Mouse (Mus musculus) neutrophil, adult 5-6 weeks (primary cell): Measurements from ENCODE around the gene AY074887. TPM values are rescaled to one million over a fixed set of nuclear protein-coding genes. Genes with fewer than 3 reads are reported as not detected.
"Not testable (repeated sequence)": the region's sequence is repeated elsewhere in the genome, so short reads cannot be mapped to it uniquely, and the experiment has no call there.

ENCODE experiments used
- ATAC-seq: fragments of 151-379, 151-347 bp; 2 replicates; pipeline ENCODE4 v1.8.0; 2017; ENCODE audit warnings: mild to moderate bottlenecking, moderate TSS enrichment; ENCODE audit not compliant: insufficient number of reproducible peaks, poor library complexity, low FRiP score, severe bottlenecking; ENCODE audit errors: extremely low read depth
- total RNA-seq: library from RNA; stranded (forward); fragments of 200-1000 nt; gene quantifications from 2 replicates; pipeline ENCODE4 v1.2.3, GENCODE M21; 2017

The AY074887 gene
- not detected in 2 replicates for total RNA-seq

DNA sequence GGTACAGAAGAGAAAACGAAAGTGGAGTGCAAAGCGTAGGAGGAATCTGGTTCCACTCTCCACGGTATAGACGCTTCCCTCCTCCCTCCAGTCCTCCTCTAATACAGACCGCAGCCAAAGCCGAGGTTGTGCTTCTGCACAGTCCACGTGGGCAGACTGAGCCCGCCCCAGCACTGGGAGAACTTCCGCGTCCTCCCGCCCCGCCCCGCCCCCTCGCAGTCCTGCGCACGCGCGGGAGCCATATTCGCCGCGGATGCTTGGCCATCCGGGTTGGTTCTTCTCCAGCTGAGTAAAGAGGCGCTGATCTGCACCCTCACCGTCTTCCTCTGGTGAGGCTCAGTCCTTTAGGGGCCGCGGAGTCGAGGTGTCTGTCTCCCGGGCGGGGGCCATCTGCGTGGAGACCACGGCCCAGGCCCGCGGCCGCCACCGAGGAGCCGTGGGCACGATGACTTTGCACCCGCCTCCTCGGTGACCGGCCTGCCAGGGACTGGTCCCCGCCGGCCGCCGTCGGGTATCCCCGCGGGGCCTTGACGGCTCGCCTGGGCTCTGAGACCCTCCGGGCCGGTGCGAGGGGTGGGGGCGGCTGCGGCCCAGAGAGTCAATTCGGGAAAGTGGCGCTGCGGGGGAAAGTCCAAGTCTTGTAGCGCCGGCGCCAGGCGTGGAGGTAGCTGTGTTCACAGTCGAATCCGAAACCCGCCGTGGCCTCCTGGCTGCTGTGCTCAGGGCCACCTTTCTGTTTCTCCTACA, at the start of gene AY074887, which contains the start of gene Psma4:
AY074887 (minus strand) TSS at position 424 of the 747 bp plus-strand sequence.
Psma4 (plus strand) TSS at position 216 of the 747 bp plus-strand sequence.
- ATAC-seq = peak; percentile 97

DNA sequence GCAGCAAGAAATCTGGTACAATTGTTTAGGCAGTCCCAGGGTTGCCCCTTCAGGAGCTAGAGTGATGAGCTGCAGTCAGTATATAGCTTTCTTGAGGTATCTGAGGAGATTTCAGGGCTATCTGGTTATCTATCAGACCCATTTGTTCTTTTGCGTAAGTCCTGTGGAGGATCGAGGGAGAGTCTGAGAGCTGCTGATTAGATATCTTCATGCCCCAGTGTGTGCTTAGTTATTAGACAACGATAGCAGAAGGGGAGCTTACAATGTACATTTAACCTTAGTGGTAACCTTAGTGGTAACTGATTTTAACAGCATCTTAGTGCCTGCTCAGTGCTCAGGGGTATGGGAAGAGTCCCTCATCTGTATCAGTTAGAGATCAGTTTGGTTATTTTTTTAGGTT, 44.8 kb upstream of the AY074887 start:
- no peak for ATAC-seq

DNA sequence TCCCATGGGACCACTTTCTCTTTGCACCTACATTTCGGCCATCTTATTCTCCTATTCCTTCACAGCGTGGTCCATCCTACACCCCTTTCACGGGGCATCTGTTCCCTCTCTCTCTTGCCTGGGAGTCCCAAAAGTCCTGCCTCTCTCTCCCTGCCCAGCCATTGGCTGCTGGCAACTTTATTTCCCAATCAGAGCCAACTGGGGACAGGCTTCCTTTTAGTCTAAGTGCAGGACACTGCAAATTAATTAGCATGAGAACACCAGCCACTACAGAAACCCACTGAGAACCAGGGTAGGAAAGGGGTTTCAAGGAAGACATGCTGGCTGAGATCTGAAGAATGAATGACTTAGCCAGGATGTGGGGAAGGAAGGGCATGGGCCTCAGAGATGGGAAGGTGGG, 43.6 kb upstream of the AY074887 start:
- ATAC-seq = no peak

DNA sequence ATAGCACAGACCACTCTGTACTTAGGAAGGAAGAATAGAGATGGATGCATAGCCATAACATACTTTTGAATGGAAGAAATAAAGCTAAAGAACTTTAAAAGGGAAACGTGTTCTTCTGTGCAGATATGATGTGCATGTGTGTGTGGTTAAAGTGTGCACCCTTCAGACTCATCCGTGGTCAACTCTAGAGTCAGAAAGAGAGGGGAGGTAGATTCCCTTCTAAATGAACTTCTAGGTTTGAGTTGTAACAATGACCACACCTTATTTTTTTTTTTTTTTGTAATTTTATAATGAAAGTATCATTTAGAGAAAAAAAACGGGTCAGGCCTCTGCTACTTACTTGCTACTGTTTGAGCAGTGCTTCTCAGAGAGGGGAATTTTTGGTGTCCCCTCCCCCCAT, 39.6 kb upstream of the AY074887 start:
- no peak for ATAC-seq

DNA sequence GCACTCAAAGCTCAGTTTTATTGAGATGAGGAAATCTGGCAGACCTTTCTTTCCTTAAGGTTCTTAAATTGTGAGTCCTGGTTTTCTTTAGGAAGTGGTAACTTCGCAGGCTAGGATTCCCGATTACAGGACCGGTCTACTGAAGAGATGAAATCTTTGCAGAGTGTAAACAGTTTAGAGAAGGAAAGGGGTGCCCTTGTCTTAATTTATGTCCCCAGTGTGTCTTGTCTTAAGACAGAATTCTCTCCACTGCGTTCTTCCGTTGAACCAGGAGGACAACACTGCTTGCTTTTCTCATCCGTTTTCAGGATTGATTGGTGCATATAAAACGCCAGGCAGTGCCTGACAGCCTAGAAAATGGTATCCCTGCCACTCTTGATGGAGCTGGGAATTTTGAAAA, 31.6 kb upstream of the AY074887 start:
- no peak for ATAC-seq

DNA sequence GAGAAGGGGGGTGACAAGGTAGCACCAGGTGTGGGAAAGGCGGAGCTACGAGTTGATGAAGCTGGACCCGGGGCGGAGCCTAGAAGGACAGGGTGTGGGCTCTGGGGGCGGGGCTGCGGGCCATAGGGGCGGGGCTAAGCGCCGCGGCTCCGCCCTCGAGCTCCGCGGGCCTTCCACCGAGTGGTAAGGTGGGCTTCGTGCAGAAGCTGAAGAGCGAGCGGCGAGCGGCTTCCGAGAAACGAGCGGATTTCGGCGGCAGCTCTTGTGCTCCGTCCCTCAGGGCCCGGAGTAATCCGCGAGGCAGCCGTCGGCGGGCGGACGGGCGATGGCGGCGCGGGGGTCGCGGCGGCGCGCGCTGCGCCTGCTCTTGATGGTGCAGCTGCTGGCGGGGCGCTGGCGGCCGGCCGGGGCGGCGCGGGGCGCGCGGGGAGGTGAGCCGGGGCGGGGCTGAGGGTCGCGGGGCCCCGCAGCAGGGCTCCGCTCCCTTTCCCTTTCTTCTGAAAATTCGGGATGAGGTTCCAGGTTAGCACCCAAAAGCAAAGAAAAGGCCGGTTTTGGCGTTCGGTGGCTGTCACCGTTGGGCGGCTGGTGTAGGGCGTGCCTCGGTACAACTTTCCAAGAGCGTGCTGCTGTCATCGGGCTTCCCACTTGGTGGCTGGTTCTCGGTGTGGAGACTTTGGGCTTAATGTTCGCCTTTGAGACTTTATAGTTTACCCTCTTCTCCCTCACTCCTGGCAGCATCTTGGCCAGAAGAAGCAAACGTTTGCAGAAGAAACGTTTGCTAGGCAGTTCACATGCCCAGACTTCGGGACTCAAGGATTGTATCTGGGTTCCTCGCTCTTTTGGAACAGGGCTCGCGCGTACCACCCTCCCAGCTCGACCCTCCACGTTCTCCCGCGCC, 30.7 kb upstream of the AY074887 start:
- no peak for ATAC-seq

DNA sequence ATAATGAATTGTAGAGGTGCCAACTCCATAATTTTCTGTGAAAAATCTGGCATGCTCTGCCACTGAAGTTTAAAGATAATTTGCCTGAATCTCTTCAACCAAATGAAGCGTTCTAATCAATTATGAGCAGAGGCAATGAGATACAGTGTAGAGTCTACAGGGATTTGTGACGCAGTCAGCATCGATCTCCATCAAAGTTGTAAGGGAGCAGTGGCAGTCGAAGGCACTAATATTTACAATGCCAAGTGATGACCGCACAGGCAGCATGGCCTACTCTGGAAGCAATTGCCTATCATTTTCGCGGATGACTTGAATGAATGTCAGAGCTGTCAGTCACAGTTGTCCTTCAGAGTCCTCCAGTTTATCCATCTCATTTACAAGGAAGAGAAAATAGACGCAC, 29.9 kb upstream of the AY074887 start, which contains the start of gene Chrna5:
Chrna5 (plus strand) TSS at position 207 of the 400 bp plus-strand sequence.
- no peak for ATAC-seq

DNA sequence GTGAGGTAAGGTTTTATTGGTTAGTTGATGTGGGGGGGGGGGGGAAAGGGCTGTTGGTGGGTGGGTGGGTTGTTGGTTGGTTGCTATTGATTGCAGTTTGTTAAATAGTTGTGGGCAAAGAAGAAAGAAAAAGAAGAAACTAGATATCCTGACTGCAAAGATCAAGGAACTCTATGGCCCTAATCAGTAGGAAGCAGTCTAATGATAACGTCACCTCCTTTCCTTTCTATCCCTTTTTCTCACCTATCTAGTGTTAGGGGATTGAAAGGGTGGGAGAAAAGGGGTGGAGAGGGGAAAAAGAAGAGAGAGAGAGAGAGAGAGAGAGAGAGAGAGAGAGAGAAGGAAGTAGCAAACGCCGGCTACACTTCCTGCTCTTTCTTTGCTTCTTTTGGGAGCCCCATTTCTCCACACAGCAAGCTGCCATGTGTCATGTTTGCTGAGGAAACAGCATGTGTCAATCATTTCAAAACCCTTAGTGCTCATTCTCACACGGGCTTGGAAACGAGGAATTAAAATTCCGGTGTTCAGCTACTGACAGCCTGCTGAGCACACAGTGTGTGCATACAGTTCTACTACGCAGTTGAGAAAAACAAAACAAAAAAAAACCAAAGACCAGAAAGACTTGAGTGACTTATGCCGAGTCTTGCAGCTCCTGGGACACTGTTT, 19.3 kb upstream of the AY074887 start:
- ATAC-seq = no peak

DNA sequence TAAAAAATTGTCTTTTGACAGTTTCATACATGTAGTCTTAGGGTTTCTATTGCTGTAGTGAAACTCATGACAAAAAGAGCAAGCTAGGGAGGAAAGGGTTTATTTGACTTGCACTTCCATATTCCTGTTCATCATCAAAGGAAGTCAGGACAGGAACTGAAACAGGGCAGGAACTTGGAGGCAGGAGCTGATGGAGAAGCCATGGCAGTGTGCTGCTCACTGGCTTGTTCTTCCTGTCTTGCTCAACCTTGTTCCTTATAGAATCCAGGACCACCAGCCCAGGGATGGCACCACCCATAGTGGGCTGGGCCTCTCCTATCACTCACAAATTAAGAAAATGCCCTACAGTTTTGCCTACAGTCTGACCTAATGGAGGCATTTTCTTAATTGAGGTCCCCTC, 12.9 kb upstream of the AY074887 start:
- no peak for ATAC-seq

DNA sequence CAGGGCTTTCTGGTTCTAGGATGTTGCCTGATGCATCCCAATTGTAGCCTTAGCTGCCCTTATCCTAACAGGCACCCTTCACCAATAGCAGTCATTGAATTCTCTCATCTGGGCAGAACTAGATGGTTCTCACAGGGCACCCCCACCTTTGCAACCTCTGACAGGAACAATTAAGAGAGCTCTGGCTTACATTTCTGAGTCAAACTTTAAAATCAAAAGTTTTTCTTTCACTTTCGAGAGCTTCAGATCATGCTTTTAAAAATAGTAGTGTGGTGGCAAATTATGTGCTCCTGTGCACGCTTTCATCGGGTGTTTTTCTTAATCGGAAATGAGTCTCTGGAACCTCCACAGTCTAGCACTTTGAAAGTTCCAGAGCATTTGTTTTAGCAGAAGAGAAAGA, 10.3 kb upstream of the AY074887 start:
- no peak for ATAC-seq

DNA sequence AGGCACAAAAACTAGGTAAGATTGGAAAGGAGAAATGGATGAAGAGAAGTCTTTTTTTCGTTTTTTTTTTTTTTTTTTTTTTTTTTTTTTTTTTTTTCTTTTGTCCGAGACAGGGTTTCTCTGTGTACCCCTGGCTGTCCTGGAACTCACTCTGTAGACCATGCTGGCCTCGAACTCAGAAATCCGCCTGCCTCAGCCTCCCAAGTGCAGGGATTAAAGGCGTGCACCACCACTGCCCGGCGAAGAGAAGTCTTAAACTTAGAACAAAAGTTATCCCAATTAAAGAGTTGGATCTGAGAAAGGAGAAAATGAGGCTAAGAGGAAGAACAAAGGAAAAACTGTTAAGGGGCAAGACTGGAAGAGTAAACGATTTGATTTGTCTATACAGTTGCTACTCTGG, 636 bp downstream of the AY074887 start:
- ATAC-seq = not testable (repeated sequence)

DNA sequence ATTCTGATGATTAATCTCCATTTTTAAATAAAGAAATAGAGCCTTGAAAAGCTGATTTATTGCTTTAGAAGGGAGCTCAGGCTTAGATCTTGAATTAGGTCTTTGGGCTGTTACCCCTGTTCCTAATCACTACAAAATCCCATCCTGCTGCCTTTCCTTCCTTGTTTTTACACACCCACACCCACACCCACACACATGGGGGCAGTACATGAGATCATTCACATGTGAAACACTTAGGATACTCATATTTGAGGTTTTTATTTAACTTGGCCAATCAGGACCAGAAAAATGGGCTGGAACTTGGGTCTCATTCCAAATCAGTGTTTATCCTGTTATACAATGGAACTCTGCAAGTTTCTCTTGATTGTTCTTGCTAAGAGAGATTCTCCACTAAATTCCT, 1.3 kb downstream of the AY074887 start:
- ATAC-seq = no peak

DNA sequence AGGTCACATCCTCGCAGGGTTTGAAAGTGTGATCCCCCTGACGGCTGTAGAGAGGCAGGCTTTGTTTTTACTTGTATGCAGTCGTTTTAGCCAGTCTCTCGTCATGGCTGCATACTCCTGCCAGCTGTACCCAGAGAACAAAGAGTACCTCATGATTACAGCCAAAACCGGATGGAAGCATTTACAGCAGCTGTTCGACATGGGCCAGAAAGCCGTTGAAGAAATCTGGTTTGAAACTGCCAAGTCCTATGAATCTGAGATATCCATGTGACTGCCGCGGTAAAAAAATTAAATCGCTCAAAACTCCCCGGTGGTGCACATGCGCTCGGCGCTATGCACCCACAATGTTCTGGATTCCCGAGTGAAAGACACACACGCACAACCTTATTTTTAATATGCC, 4.5 kb downstream of the AY074887 start:
- no peak for ATAC-seq

DNA sequence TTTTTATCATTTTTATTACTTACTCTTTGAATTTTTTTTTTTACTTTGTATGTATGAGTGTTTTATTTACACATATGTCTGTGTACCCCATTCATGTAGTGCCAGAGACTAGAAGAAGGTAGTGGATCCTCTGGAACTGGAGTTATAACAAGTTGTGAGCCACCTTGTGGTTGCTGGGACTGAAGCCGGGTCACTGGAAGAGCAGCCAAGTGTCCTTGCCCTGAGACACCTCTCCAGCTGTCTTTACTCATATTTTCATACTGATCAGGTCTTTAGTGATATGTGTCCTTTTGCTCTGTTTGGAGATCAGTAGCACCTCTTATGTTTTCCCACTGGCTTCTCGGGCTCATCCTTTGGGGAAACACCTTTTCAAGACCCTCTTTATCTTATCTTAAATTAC, 6.3 kb downstream of the AY074887 start:
- ATAC-seq = no peak

DNA sequence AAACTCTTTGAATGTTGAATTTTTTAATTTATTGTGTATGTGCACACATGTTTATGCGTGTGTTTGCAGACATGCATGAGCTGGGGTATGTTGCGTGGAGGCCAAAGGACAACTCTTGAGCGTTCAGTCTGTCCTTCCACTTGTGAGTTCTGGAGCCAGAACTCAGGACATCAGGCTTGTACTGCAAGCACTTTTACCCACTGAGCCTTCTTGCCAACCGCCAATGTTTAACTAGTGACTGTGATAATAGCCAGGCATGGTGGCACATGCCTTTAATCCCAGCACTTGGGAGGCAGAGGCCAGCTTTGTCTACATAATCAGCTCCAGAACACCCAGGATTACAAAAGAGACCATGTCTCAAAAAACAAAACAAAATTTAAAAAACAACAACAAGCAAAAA, 8.7 kb downstream of the AY074887 start:
- ATAC-seq = no peak

DNA sequence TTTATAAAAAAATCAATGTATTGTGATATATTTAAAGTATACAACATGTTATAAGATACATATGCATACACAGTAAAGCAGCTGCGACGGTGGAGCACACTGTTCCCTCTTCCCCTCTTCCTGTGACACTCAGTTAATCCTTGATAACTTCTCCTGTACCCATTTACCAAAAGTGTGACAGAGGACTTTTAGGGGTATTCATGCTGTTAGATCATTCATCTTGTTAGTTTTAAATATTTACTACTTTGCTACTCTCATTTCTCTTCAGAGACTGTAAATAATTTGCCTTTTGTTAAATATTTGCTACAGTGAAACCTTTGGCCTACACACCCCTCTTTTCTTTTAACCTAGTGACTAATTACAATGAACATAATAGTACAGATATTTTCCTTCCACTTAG, 18.4 kb downstream of the AY074887 start:
- no peak for ATAC-seq

DNA sequence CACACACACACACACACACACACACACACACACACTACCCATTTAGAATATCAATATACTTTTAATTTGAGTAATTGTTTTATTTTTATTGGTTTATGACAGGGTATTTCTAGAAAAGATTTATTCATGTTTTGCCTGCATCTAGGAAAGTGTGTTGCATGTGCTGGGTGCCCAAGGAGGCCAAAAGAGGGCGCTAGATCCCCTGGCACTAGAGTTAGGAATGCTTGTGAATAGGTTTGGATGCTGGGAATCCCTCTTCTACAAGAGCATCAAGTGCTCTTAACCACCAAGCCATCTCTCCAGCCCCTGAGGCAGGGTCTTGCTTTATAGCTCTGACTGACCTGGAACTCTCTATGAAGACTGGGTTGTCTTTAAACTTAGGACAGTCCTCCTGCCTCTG, 19.0 kb downstream of the AY074887 start:
- ATAC-seq = no peak

DNA sequence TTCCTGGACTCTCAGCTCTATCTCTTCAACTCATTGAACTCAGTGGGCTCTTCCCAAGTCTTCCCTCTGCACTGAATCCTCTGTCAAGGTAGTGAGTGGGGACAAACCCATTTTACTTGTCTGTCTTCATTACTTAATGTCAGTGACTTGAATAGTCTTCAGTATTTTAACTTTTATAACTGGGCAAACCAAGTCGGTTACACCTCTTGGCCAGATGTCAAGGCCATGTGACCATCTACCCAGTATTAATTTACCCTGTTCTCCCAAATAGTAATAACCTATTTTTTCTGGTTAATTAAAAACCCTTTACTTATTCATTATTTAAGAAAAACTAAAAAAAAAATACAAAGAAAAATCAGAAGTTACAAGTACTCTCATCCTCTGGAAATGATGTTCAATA, 20.1 kb downstream of the AY074887 start:
- no peak for ATAC-seq

DNA sequence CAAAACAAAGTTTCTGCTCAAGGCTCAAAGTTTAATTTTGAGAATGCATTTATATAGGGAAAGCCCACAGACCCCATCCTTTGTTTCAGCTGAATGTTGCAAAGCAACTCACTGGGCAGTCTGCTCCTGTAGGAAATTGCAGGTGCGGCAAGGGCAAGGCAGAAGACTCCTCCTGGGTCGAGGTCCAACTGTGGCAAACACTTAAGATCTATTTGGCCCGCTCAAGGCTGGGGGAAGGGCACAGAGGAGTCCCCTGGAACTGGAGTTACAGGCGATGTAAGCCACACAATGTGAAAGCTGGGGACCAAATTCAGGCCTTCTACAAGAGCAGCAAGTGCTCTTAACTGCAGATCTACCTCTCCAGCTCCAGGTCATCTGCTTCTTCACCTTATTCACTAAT, 30.9 kb downstream of the AY074887 start:
- ATAC-seq = no peak

DNA sequence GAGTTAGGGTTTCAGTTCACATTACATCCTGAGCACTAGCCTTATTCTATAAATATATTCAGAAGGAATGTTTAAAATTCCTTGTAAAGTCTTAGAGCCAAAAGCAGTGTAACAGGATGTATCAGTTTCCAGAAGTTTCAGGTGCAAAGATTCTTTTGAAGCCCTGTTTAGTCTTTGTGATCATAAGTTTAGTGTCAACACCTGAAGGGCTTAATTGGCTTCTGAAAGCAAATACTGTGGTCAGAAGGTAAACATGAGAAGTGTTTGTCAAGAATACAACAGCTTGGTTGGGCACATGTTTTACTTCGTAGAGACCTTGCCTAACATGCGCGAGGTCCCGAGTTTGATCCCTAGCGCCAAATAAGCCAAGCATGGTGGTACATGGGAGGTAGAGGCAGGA, 32.0 kb downstream of the AY074887 start:
- no peak for ATAC-seq
